In genomic region chrX:7430456-7430855, GRCm38 (mm10) we compare ENCODE assay signal across 28 mouse cellular contexts. TPM values are rescaled to one million over a fixed set of nuclear protein-coding genes. Genes with fewer than 3 reads are reported as not detected.
DNase-seq lines count a peak whose midpoint lies in the region; ATAC-seq and TF ChIP-seq lines count a peak whose summit lies in the region.
"Had no signal": no experiment of that assay in that cellular context is flagged by ENCODE, and none has a peak within 500 bp of the region (broad histone marks: within the 10 kb centered on the region; RNA-seq: fewer than 3 reads in every experiment).

No protein-coding gene starts in this region.

- no peak for TF ChIP-seq CTCF in MEL (IDR thresholded peaks at IDR 0.05 in 2 of 3, conservative IDR thresholded peaks at IDR 0.05 in 1 of 3; ENCODE audit: control insufficient read depth in 1 of 3, insufficient read depth in 1 of 3, low read depth in 2 of 3, low read length in 3 of 3, poor library complexity in 1 of 3, severe bottlenecking in 1 of 3)

- no peaks in the 10 kb centered on the region for H3K36me3 ChIP-seq in MEL (ENCODE audit: control insufficient read depth in 1 of 2, insufficient read depth in 2 of 2, low read length in 2 of 2)
- H3K36me3 ChIP-seq in splenic B cell, adult 2 months (ENCODE audit: control insufficient read depth, insufficient read depth, low read length, poor library complexity, severe bottlenecking) = no peaks in the 10 kb centered on the region
- H3K36me3 ChIP-seq in forebrain, embryonic 16.5 days (ENCODE audit: control insufficient read depth, insufficient read depth) = no peaks in the 10 kb centered on the region
- H3K36me3 ChIP-seq: forebrain, embryonic 10.5 days; G1E; heart, embryonic 10.5 days; heart, embryonic 15.5 days; hindbrain, embryonic 15.5 days had no signal

- H3K27me3 ChIP-seq in MEL (ENCODE audit: control insufficient read depth in 1 of 2, insufficient read depth in 2 of 2, low read length in 2 of 2) = peaks cover 0 to 9% of the 10 kb centered on the region in 2 experiments
- H3K27me3 ChIP-seq in splenic B cell, adult 2 months (ENCODE audit: control insufficient read depth, insufficient read depth, low read length, poor library complexity, severe bottlenecking) = no peaks in the 10 kb centered on the region
- no peaks in the 10 kb centered on the region for H3K27me3 ChIP-seq in forebrain, embryonic 16.5 days (replicated peaks; ENCODE audit: control insufficient read depth, insufficient read depth, low read length)
- H3K27me3 ChIP-seq: forebrain, embryonic 13.5 days; heart, embryonic 15.5 days had no signal

- H3K79me2 ChIP-seq in MEL (ENCODE audit: control insufficient read depth, insufficient read depth, low read length, poor library complexity) = no peaks in the 10 kb centered on the region

- no peak overlapping the region for H3K4me3 ChIP-seq in MEL (ENCODE audit: control insufficient read depth in 1 of 2, insufficient read depth in 1 of 2, low read depth in 2 of 2, low read length in 2 of 2)
- no peak overlapping the region for H3K4me3 ChIP-seq in forebrain, embryonic 16.5 days (replicated peaks; ENCODE audit: low read length)
- H3K4me3 ChIP-seq: forebrain, embryonic 10.5 days; forebrain, embryonic 13.5 days; gastrocnemius, adult 2 months; heart, adult 2 months; heart, embryonic 10.5 days; heart, embryonic 15.5 days; hindbrain, embryonic 15.5 days had no signal

- no peak for TF ChIP-seq RAD21 in MEL (IDR thresholded peaks at IDR 0.05; ENCODE audit: low read depth, low read length)

- peak; percentile 10 for DNase-seq in layer of hippocampus, adult 9-11 months
- DNase-seq in layer of hippocampus, adult 11-12 months (ENCODE audit: low spot score) = no peak
- peak; percentile 16 for DNase-seq in MEL (ENCODE audit: low read depth, low spot score)
- DNase-seq in splenic B cell, adult 2 months (ENCODE audit: low read depth, low spot score) = peak; percentile 5
- no peak for DNase-seq in gastrocnemius, adult 8-10 months (ENCODE audit: low spot score in 2 of 2)
- DNase-seq in liver = no peak
- DNase-seq: adrenal gland, adult 2 months; adrenal gland, postnatal 14 days; cerebellum, adult 11 months; cerebellum, adult 2 months; cerebellum, postnatal 10 days; cerebellum, postnatal 36 days; forebrain, postnatal 0 days; gastrocnemius, adult 2 months; gastrocnemius, postnatal 25 days; heart, adult 2 months; heart, postnatal 10 days; heart, postnatal 36 days had no signal

- peak; percentile 92 to 97 for ATAC-seq in hematopoietic stem cell, adult 5-6 weeks (replicated peaks in 1 of 2; ENCODE audit: insufficient read depth in 1 of 2, low FRiP score in 2 of 2, low TSS enrichment in 1 of 2, low read depth in 1 of 2, poor library complexity in 2 of 2, severe bottlenecking in 2 of 2)
- no peak for ATAC-seq in forebrain, embryonic 16.5 days
- ATAC-seq: CD4-positive, CD25-positive, alpha-beta regulatory T cell, adult 4 months; forebrain, embryonic 13.5 days; forebrain, postnatal 0 days; intestine, postnatal 0 days had no signal

- TF ChIP-seq EP300 in MEL (IDR thresholded peaks at IDR 0.05; ENCODE audit: low read depth in 1 of 2, low read length in 2 of 2) = no peak

- H3K9me3 ChIP-seq in MEL (replicated peaks; ENCODE audit: insufficient read depth, low read length) = no peaks in the 10 kb centered on the region
- no peaks in the 10 kb centered on the region for H3K9me3 ChIP-seq in forebrain, embryonic 16.5 days (ENCODE audit: control insufficient read depth, low read length)
- H3K9me3 ChIP-seq: forebrain, embryonic 10.5 days; forebrain, embryonic 13.5 days; G1E; heart, embryonic 10.5 days; heart, embryonic 15.5 days; hindbrain, embryonic 15.5 days had no signal

- no peak overlapping the region for H3K27ac ChIP-seq in MEL (ENCODE audit: control insufficient read depth, low read depth, low read length)
- H3K27ac ChIP-seq in forebrain, embryonic 16.5 days (ENCODE audit: low read length) = no peak overlapping the region
- H3K27ac ChIP-seq: forebrain, embryonic 10.5 days; forebrain, embryonic 13.5 days; gastrocnemius, adult 2 months; heart, adult 2 months; heart, embryonic 10.5 days; heart, embryonic 15.5 days; hindbrain, embryonic 15.5 days had no signal

- WGBS in forebrain, embryonic 16.5 days = 89% methylated on average over 1 of the region's 1 CpGs

- no peak overlapping the region for H3K9ac ChIP-seq in MEL (ENCODE audit: control insufficient read depth, low read depth, low read length, poor library complexity, severe bottlenecking)
- H3K9ac ChIP-seq in forebrain, embryonic 16.5 days (replicated peaks; ENCODE audit: low read depth, low read length) = no peak overlapping the region
- H3K9ac ChIP-seq: forebrain, embryonic 13.5 days; forebrain, postnatal 0 days; heart, embryonic 15.5 days; hindbrain, embryonic 15.5 days had no signal

- no peaks in the 10 kb centered on the region for H3K4me1 ChIP-seq in MEL (ENCODE audit: control insufficient read depth in 1 of 2, insufficient read depth in 2 of 2, low read length in 2 of 2)
- H3K4me1 ChIP-seq in forebrain, embryonic 16.5 days (replicated peaks; ENCODE audit: control insufficient read depth, insufficient read depth, low read length) = peaks cover 10% of the 10 kb centered on the region
- H3K4me1 ChIP-seq: hindbrain, embryonic 15.5 days had no signal

- no peak overlapping the region for H3K4me2 ChIP-seq in forebrain, embryonic 16.5 days (ENCODE audit: low read length)
- H3K4me2 ChIP-seq: forebrain, embryonic 13.5 days; heart, embryonic 15.5 days; hindbrain, embryonic 15.5 days had no signal

- TF ChIP-seq POLR2A in MEL (IDR thresholded peaks at IDR 0.05; ENCODE audit: control insufficient read depth in 1 of 2, insufficient read depth in 1 of 2, low read depth in 1 of 2, low read length in 2 of 2, poor library complexity in 1 of 2) = no peak

TF ChIP-seq in MEL, 35 proteins besides CTCF, POLR2A, EP300 and RAD21:
- TF ChIP-seq TAL1 (IDR thresholded peaks at IDR 0.05; ENCODE audit: low read length) = no peak
- TF ChIP-seq SIN3A (IDR thresholded peaks at IDR 0.05; ENCODE audit: low read length) = no peak

RNA-seq across cellular contexts. Expression of gene Usp27x, which starts 54.8 kb away (rescaled TPM):
- 2.7 and 3.6 TPM in 2 replicates for total RNA-seq in MEL (2012; rRNA removed)
- polyA plus RNA-seq in MEL (2012; ENCODE audit: insufficient read depth in 1 of 2, insufficient read length in 2 of 2, low read depth in 1 of 2, low replicate concordance in 2 of 2, missing spikeins in 1 of 2) = 1 to 10 TPM in 1 of 2 experiments, not detected in 1; 3.9 TPM
- 1.6 and 2.1 TPM in 2 replicates for total RNA-seq in hematopoietic stem cell, adult 5-6 weeks (2017)
- under 1 TPM; 0.10 to 0.31 (median 0.21) TPM for total RNA-seq in gastrocnemius, adult 8-10 months (2022)
- polyA plus RNA-seq in forebrain, embryonic 16.5 days (2015; fragmentation: Nextera tagmentation; extraction: Ambion mirVana) = 1.3 and 2.0 TPM in 2 replicates

Comparison
In these comparisons a context has a peak if more than half of its experiments do, and no peak if none do; other contexts are left out.
1. DNase-seq: peak in layer of hippocampus, adult 9-11 months (single experiment), MEL (single experiment) and splenic B cell, adult 2 months (single experiment); none in layer of hippocampus, adult 11-12 months (single experiment), gastrocnemius, adult 8-10 months (0 of 2) and liver (single experiment).